Mouse (Mus musculus): Measurements from ENCODE around the gene Ptprr.

The Ptprr gene

DNA sequence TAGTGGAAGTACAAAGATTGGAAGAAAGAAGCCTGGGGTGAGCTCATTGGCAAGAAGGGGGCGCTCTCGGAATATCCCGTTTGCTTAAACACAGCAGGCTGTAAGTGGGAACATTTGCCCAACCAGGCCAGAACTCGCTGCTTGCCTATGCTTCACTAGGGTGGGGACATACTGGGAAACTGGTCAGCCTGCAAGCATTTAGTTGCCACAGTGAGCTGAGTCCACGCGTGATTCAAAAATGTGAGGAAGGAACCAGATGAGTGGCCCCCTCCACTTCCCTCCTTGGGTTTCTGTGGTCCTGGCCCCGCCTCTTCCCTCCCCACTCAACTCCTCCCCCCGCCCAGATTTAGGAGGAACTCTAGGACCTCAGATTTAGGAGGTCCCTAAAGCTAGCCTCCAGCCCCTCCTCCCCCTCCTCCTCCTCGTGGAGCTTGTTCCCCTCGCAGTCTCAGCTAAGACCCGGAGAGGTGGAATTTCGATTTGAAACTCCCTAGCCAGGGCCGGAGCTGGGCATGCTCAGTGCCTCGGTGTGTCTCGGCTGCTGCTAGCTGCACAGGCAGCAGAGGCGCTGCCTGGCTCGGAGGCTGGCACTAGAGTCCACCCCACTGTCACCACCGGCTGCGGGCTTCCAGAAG is at the start of gene Ptprr:
Ptprr (plus strand) TSS at position 369 of the 635 bp plus-strand sequence.
- no peak for DNase-seq (ENCODE audit: low spot score)

GRCm38 (mm10) chr10:115976345-115976744 is 41.7 kb upstream of the Ptprr start:
- no peak for DNase-seq (ENCODE audit: low spot score)

- DNase-seq (ENCODE audit: low spot score), result no peak
These were observed 39.0 kb upstream of the Ptprr start for GRCm38 (mm10) chr10:115978992-115979391.

DNA sequence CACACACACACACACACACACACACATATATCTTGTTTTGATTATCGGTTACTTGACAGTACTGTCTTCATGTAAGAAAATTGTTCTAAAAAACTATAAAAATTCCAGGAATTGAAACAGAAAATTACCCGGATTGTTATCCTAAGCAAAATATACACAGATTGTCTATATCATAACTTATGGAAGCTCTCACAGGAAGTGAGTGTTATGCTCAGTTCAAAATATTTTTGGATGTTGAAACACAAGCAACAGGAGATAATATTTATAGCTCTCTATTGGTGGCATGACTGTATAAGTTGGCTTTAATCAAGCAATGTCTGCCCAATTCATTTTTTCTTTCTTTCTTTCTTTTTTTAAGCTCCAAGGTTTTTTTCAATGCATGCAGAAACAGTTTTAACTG is 38.0 kb upstream of the Ptprr start:
- no peak for DNase-seq (ENCODE audit: low spot score)

DNA sequence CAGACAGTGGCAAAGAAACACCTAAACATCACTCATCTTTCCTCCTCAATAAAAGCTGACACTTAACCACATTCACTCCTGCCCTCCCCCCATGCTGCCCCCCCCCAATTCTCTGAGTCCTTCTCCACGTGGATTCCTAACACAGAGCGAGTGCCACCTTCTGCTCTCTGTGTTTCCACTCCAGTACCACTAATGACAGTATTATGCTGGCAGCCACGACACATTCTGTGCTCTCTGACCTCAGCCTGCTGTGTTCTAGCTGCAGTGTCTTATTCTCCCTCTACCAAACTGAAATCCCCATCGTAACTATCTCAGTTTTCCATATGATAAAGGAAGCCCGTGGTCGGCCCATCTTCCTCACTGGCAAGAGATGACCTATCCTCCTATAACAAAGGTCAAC is 33.7 kb upstream of the Ptprr start:
- no peak for DNase-seq (ENCODE audit: low spot score)

DNA sequence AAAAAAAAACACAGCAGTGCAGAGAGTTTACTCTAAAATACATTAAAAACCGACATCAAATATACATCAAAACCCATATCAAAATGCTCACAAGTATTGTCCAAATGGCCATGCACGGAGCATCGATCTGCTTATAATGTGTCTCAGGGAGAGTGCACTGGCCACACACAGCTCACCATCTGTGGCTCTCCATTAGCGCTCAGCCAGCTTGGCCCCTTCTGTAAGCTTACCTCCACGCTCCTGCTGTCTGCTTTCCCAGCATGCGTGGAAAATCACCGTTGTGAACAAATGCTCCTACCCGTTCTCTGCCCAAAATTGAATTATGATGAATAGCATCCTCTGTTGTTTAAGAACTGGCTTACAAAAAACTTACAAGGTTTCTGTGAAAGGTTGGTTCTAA is 16.2 kb upstream of the Ptprr start:
- DNase-seq (ENCODE audit: low spot score), result no peak

- no peak for DNase-seq (ENCODE audit: low spot score)
These were observed 11.3 kb upstream of the Ptprr start for GRCm38 (mm10) chr10:116006675-116007074.

DNA sequence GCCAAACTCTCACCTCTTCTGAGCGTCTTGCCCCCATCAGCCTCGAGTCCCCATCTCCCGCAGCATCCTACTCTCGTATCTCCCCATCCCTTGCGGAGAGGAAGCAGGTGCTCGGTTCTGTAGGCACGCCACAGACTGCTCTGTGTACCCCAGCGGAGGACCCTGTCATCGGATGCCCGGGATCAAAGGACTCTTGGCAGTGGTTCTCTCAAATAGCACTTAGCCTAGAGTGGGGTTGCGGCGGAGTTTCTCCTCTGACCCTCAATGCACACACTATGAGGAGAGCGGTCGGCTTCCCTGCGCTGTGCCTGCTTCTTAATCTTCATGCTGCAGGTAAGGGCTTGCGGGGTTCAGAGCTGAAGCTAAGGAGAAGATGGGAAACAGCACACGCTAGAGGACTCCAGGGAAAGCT is 473 bp downstream of the Ptprr start:
- no peak for DNase-seq (ENCODE audit: low spot score)

DNA sequence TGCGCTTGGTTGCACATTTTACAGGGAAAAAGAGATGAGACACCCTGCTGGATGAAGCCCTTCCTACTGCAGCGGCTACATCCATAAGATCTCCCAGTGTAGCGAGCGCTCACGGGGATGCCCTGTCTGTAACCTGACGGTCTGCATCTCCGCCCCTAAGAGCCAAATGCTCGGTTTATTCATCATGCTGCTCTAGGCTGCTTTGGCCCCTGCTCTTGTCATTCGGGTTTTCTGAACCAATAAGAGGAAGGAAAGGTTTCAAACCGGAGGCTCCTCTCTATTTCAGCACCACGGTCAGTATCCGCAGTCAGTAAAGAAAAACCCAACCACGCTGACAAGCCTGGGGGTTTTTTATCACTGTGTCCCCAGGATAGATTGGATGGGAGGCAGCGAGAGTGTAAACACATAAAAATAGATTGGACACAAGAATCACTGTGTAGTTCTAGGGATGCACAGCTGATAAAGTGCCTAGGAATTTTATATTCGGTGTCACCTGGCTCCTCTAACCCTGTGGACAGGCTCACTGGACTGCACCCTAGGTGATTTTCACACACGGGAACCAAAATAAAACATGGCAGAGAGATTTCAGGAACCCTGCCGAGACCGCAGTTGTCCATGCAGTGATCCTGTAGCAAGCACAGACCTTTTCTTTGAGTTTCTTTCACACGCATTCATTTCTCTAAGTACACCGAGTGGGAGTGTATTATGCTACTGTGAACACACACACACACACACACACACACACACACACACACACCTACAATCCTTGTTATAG is 1.3 kb downstream of the Ptprr start:
- DNase-seq (ENCODE audit: low spot score), result no peak

GRCm38 (mm10) chr10:116021081-116021480 is 3.1 kb downstream of the Ptprr start:
- DNase-seq (ENCODE audit: low spot score), result no peak

DNA sequence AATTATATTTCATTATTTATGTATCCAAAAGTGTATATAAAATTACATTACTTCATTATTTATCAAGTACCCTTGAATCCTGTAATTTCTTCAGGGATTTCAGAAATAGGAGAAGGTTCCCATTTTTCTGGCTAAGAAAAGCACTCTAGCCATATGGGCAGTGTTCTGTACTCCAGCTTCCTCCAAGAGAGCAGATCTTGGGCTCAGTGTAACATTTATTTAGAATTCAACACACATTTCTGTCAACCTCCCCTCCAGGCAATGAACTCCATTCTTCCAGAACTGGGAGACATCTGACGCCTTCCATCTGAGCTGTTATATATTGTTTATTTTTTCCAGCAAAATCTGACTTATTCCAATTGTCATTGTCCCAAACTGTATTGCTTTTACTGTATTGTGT is 20.1 kb downstream of the Ptprr start:
- no peak for DNase-seq (ENCODE audit: low spot score)

DNA sequence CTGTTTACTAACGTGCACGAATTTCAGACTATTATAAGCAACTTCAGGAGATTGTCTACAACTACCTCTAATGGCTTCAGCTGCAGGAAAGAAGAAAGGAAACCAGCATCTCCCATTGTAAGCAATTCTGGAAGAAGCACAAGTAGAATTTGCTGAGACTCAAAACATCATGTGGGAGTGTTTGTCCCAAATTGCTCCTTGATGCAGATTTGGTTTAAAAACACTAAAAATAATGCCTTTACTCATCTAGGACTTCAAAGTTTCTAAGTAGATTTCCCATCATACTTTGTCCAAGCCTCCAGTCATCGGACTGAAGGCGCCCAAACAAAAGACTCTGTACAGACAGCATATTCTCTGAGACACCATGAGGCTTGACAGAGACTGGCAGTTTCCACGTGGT is 57.9 kb downstream of the Ptprr start:
- DNase-seq (ENCODE audit: low spot score), result no peak

DNA sequence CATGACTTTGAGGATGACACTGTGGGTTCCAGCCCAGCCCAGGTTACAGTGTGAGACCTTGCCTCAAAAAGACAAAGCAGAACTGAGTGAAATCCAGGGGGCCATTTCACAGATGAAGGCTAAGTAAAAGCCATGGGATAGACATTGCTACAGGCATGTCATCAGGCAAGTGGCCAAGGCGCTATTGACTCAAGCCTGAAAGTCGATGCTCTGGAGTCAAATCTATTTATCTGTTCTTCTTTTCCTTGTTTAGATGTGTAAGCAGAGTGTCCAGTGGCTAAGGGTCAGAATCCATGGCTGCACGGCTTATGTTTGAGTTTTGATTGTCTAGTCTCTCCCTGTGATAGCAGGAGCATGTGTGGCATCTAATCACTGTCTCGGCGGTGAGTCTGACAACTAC is 60.6 kb downstream of the Ptprr start:
- DNase-seq (ENCODE audit: low spot score), result no peak

DNA sequence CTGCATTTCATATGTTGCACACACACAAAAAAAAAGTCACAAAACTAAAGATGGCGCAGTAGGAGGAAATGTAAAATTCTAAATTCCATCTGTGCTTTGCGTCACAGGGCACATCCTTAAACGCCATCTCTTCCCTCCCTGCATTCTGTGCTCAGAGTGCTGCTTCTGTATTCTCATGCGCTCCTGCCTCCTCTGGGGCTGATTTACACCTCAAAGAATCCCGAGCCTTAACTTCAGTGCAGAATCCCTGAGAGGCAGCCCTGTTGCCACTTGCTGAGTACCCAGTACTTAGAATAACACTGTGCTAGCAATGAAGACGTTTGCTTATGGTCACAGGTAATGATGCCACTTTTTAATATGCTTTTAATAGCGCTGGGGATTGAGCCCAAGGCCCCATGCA is 61.4 kb downstream of the Ptprr start:
- no peak for DNase-seq (ENCODE audit: low spot score)

DNA sequence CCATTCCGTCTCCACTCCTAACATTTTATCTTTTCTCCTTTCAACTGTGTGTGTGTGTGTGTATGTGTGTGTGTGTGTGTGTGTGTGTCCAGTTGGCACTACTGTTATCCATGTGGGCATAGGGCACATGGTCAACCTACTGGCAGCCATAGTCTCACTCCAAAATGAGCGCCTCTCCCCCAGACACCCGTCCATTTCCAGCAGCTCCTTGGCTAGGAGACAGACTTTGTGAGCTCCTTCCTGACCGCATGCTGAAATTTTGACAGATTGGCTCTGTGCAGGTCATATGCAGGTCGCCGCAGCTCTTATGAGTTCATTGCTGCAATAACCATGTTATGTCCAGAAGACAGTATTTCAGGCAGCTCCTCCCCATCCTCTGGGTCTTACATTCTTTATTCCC is 62.8 kb downstream of the Ptprr start:
- DNase-seq (ENCODE audit: low spot score), result no peak

- peak; percentile 51 for DNase-seq (ENCODE audit: low spot score)
These were observed 66.0 kb downstream of the Ptprr start for GRCm38 (mm10) chr10:116083965-116084364.

GRCm38 (mm10) chr10:116096466-116096865 is 78.5 kb downstream of the Ptprr start:
- no peak for DNase-seq (ENCODE audit: low spot score)

- no peak for DNase-seq (ENCODE audit: low spot score)
These were observed 80.5 kb downstream of the Ptprr start for GRCm38 (mm10) chr10:116098470-116098869.

DNA sequence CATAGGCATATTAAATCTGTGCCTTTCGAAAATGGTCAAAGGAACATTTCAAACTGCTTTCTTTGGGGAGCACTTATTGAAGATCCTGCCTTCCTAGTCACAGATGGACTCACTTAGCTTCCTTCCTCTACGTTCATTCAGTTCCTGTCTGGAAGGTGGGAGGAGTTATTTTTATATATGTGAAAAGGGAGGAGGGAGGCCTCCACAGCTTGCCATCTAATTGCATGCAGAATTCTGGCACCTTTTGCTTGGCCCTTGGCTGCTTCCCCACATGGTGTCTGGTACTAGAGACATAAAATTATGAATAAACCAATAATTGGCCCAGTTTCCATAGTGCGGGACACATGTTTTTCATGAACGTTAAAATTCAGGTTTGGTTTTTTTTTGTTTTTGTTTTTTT is 90.2 kb downstream of the Ptprr start:
- DNase-seq (ENCODE audit: low spot score), result no peak

- no peak for DNase-seq (ENCODE audit: low spot score)
These were observed 90.7 kb downstream of the Ptprr start for GRCm38 (mm10) chr10:116108730-116109129.

DNA sequence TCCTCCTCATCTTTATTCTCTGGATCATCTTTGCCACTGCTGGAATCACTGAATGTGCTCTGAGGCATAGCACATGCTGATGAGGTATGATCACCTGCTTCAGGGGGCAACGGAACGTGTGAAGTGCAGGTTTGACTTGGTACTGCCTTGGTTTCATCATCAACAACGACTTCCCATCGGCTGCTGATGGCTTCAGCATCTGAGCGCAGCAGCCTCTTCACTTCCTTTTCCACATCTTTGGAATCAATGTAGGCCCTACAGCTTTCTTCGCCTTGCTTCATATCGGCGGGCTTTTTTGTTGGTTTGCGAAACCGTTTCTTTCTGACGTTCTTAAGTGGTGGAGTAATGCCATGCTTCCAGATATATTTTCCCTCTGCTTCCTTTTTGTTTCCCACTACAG is 94.9 kb downstream of the Ptprr start:
- DNase-seq (ENCODE audit: low spot score), result no peak

GRCm38 (mm10) chr10:116113867-116114474 is 96.0 kb downstream of the Ptprr start, which contains the start of gene 4933416C03Rik:
Gene 4933416C03Rik, minus strand, starts transcription at chr10:116113917.
- no peak for DNase-seq (ENCODE audit: low spot score)
